Mouse (Mus musculus) left cerebral cortex, adult 2 months (tissue): Measurements from ENCODE around the gene Spc24. TPM values are rescaled to one million over a fixed set of nuclear protein-coding genes. Genes with fewer than 3 reads are reported as not detected.

Experiments
- DNase-seq, 2 experiments: peaks; one replicate each; pipeline ENCODE4 v3.0.0; 2021 to 2022; ENCODE audit warnings: low spot score in 2 of 2, mixed read lengths in 1 of 2; ENCODE audit errors: extremely low spot score in 1 of 2
- H3K27ac ChIP-seq: fragments of 200-600 bp; 2 replicates; pipeline ENCODE4 v1.8.1; 2022
- H3K4me3 ChIP-seq: fragments of 200-600 bp; 2 replicates; pipeline ENCODE4 v1.8.1; 2022
- CTCF ChIP-seq: fragments of 200-600 bp; IDR thresholded peaks from 2 replicates; pipeline ENCODE4 v1.8.1; 2022; ENCODE audit warnings: antibody characterized with exemption, mild to moderate bottlenecking, moderate library complexity
- intact Hi-C: fragments of 180-260 bp; cut with DNase I; formaldehyde crosslinking; loops from one replicate; pipeline ENCODE4 v1.15.1; 2025
- long read RNA-seq, 2 experiments: library from polyadenylated mRNA; stranded (forward); transcript quantifications; one replicate each; pipeline ENCODE4 v2.0.0; 2021; ENCODE audit warnings: borderline mapping rate in 2 of 2
- total RNA-seq, 2 experiments: library from RNA; stranded (reverse); gene quantifications; 2 replicates each; pipeline ENCODE4 v1.2.3; 2021

Spc24 gene
- total RNA-seq: 1 to 10 TPM; 1.7 to 2.4 TPM
- long read RNA-seq, experiment 1, partial matches to known transcripts: 0 of 2 reads
- long read RNA-seq, experiment 1, other reads (novel, unspliced or antisense): 0 of 2 reads
- long read RNA-seq, experiment 2, partial matches to known transcripts: 0 of 2 reads
- long read RNA-seq, experiment 2, other reads (novel, unspliced or antisense): 1 of 2 reads

DNA sequence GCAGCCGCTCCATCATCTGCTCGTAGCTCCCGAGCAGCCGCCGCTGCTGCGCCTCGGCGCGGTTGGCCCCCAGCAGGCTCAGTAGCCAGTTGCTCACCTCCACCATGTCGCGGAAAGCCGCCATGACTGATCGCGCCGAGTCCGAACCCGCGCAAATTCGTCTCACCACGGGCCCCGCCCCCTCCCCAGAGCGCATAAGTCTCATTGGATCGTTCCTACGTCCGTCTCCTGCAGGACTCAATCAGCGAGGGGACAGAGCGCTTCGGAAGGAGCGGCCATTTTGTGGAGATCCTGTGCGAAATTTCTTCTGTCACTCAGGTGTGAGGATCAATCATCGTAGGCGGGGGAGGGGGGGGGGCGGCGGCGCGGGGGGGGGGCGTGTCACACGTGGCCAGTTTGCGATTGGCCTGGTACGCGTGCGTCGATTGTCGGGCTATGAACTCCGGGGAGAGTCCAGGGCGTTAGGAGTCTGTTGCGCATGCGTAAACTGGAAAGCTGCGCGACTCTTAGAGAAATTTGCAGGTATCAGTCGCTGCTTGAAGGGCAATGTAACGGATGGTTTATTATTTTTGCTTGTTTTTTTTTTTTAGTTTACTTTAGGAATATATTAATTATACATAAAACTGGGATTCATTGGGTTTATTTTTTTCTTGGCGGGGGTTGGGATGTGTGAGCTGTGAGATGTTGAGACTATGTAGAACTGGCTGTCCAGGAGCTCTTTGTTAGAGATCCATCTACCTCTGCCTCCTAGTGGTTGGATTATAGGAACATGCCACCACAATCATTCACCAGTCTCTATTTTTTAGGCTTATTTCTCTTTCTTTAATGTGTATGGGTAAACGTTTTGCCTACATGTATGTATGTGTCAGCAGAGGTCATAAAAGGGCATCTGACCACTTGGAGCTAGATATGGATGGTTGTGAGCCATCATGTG lies at the start of gene Spc24:
Gene Spc24 (minus strand): TSS at position 149 of the 934 bp plus-strand sequence.
- intact Hi-C loops: loop anchor here (5.0 kb wide), 1 partner anchor 73 kb away; no protein-coding TSS in a partner anchor
- DNase-seq: peak; percentile 95 to 96
- H3K27ac ChIP-seq: peak within 1 kb of the TSS; percentile 62
- peak; percentile 61 for TF ChIP-seq CTCF
- peak within 1 kb of the TSS; percentile 77 for H3K4me3 ChIP-seq

DNA sequence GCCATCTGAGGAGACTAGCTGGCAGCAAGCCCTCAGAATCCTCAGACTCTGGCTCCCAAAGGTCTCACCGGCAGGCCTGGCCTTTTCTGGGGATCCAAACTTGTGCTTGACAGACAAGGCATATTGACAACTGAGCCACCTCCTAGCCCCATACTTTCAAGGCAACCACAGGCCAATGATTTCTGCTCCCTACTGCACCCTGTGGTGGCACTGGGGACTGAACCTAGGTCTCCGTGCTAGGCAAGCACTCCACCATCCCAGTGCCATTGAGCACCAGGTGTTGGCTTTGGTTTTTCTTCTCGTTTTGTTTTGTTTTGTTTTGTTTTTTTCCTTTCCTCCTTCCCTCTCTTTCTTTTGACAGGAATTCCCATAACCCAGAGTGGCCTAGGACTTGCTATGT lies 48.5 kb upstream of the Spc24 start:
- DNase-seq: no peak
- Histone ChIP-seq H3K4me3 (no peak overlapping the region), H3K27ac (no peak overlapping the region)
- TF ChIP-seq CTCF: peak; percentile 22
- intact Hi-C loops: loop anchor here (5.0 kb wide), 1 partner anchor 176 kb away; no protein-coding TSS in a partner anchor

DNA sequence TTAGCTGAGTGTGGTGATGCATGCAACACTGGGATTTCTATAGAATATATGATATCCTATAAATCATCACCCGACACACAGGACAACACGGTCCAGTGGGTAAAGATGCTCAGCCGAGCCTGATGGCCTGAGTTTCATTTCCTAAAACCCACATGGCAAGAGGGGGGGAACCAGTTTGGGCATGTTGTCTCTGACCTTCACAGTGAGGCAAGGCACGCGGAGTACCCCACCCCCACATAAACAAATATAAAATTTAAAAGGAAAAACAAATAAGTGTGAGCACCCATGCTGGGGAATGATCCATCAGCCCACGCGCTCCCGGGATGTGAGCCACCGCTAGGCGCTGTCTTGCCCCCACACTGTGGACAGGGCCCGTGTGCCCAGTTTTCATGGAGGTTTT lies 46.9 kb upstream of the Spc24 start:
- intact Hi-C loops: loop anchor here (5.0 kb wide), 1 partner anchor 175 kb away; no protein-coding TSS in a partner anchor
- no peak for DNase-seq
- H3K4me3 ChIP-seq: no peak overlapping the region
- no peak; the same call in 1 of the 2 replicates for TF ChIP-seq CTCF
- no peak overlapping the region for H3K27ac ChIP-seq

DNA sequence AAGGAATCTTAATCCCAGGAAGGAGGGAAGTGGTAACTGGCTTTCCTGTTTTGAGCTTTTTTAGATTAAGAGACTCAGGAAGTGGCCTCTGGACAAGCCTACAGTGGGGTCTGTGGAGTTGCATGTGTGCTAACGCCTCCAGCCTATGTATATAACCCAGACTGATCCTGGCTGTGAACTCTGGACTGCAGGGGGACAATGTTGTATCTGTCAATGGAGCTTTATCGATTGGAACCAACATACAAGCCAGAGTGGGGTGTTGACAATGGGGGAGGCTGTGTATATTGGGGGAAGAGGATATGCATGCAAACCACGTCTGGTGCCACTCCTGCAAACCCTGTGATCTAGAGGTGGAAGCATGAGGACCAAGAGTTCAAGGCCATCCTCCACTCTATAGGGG lies 46.3 kb upstream of the Spc24 start:
- Histone ChIP-seq H3K27ac (no peak overlapping the region), H3K4me3 (no peak overlapping the region)
- intact Hi-C loops: loop anchor here (5.0 kb wide), 1 partner anchor 174 kb away; no protein-coding TSS in a partner anchor
- no peak for TF ChIP-seq CTCF
- no peak for DNase-seq

DNA sequence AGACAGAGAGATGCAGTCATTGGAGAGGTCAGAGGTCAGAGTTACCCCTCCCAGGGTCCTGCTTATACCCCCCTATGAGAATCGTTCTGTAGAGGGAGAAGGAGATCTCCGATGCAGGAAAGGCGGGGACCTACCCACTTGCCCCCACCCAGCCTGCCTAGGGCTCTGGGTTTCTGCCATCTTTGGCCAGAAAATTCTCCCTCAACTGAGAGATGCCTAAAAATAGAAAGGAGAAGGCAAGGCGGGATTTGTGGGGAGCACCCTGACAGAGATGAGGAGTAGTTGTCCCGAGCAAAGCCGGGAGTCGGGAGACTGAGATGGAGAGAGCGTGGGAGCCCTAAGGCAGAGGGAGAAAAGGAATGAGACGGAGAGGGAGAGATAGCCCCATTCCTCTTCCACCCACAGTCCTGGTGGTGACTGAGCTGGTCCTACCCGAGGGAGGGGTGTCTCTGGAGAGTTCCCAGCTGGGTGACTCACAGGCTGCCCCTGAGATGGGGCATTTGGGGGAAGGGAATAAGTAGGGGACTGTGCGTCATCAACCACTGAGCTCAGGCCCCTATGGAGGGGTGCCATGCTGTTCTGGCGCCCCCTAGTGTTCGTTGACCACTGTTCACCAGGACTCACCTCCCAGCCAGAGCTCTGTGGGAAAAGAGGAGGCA lies 44.0 kb upstream of the Spc24 start:
- DNase-seq: peak; percentile 80 to 85
- intact Hi-C loops: loop anchor here (1.0 to 5.0 kb wide), 4 partner anchors 17 to 202 kb away; partner anchors contain the start of gene Smarca4
- Histone ChIP-seq H3K27ac (peak overlapping the region; percentile 68), H3K4me3 (peak overlapping the region; percentile 19)
- peak; percentile 89 for TF ChIP-seq CTCF

DNA sequence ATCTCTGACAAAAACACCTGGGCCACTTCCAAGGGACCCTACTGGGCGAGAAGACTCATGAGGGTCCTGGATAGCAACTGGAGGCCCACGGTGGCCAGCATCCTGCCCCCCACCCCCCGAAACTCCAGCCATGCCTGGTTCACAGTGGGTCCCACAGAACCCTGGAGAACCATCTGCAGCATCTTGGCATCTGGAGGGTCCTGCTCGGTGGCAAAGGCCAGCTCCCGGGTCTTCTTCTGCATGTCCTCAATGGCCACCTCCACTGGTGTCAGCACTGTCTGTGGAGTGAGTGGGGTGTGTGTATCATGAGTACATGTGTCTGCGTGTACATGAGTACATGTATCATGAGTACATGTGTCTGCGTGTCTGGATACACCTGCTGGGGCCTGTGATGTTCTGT lies 41.5 kb upstream of the Spc24 start:
- no peak for TF ChIP-seq CTCF
- intact Hi-C loops: loop anchor here (5.0 kb wide), 3 partner anchors 119 to 199 kb away; partner anchors contain the start of gene Smarca4
- DNase-seq: no peak
- Histone ChIP-seq H3K27ac (no peak overlapping the region), H3K4me3 (no peak overlapping the region)

DNA sequence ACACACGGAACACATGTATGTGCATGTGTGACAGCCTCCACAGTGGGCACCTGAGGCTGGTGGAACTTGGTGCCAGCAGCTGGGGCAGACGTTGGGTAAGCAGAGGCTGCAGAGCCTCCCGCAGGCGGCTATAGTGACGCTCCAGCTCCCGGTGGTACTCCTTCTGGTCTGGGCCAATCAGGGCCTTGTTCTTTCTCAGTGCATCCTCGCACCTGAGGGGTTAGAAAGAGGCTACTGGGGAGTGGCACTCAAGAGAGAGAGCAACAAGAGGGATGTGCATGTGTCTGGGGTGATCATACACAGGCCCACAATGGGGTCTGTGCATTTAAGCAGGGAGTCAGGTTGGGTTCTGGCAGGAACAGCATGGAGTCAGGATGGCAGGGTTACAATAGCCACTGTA lies 41.0 kb upstream of the Spc24 start:
- intact Hi-C loops: loop anchor here (5.0 kb wide), 3 partner anchors 119 to 199 kb away; partner anchors contain the start of gene Smarca4
- DNase-seq: no peak
- Histone ChIP-seq H3K4me3 (no peak overlapping the region), H3K27ac (no peak overlapping the region)
- no peak for TF ChIP-seq CTCF

DNA sequence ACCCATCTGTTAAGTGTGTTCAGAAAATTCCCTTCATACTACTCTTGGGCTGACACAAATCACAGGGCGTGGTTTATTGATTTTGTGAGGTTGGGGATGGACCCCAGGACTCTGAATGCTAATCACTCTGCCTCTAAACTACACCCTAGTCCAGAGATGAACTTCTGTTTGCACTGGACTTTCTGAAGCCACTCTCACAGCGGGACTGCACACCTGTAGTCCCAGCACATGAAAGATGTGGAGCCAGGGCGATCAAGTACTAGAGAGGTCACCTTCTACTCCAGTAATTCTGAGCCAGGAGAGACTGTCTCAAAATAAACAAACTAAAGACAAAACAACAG lies 38.9 kb upstream of the Spc24 start:
- intact Hi-C loops: no loop called here
- DNase-seq: no peak
- Histone ChIP-seq H3K27ac (peak overlapping the region; percentile 87; the same call in 1 of the 2 replicates), H3K4me3 (peak overlapping the region; percentile 83)
- no peak for TF ChIP-seq CTCF

DNA sequence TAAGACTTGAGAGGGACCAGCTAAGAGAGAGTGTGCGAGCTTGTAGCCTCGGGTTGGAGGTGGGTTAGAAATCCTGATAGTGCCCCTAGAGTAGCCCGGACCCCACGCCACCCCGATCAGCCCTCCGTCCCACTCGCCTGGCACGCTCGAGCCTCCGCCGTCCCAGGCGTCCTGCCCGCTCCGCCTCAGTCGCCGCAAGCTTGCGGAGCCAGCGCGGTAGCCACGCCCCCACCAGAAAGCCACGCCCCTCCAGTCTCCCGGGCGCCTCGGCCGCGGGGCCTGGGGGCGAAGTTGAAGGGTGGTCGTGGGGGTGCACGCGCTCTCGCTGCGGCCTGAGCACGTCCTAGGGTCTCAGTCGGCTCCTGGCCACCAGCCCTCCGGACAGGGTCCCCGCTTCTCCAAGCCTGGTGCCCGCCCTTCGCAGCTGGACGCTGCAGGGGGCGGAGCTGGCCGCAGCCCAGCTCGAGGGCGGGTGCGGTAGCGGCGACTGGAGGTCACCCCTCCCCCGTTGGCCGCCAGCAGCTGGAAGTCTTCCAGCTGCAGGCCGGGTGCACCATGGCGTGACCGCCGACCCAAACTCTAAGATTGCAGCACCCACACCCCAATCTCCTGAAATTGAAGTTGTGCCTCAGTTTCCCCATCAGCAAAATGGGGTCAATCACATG lies 38.4 kb upstream of the Spc24 start, which contains the start of gene Kank2:
Gene Kank2 (minus strand): TSS at position 400 of the 665 bp plus-strand sequence.
- DNase-seq: peak; percentile 67 to 69
- Histone ChIP-seq H3K4me3 (peak within 1 kb of the TSS; percentile 83), H3K27ac (peak within 1 kb of the TSS; percentile 87)
- TF ChIP-seq CTCF: no peak
- intact Hi-C loops: no loop called here

DNA sequence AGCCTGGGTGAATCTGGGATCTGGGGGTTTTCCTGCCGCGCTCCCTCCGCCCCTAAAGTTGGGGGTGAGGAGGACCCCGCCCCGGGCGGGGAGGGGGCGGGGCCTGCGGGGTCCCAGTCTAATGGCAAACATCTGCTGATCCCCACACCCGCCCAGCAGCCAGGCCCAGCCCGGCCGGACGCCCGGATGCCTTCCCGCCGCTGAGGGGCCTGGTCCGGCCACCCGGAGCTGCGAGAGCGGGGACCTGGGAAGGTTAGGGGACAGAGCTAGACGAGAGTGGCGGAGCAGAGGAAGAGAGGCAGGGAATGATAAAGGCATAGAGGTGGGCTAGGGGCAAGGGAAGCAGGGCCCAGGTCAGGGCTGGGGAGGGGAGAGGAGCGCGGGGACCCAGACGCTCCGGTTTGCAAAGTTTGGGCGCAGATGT lies 37.8 kb upstream of the Spc24 start:
- peak in 1 of 2 experiments; percentile 32 for DNase-seq
- TF ChIP-seq CTCF: no peak
- intact Hi-C loops: no loop called here
- peak overlapping the region; percentile 87 for H3K27ac ChIP-seq
- H3K4me3 ChIP-seq: peak overlapping the region; percentile 83

DNA sequence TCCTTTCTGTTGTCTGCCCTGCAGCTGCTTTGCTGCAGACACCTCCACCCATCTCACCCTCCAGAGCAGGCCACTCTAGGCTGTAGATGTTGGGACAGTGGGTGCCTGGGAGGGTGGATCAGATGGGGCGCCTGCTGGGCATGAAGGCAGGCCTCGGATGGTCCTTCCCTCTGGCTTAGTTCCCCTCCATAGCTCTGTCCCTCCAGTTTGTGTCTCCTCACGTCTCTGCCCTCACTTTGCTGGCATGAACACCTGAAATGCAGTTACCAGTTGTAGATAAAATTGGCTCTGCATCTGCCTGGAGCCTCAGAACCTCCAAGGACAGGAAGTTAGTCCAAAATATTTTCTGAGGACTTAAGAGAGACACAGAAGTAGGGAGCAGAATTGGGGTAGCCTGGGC lies 36.8 kb upstream of the Spc24 start:
- no peak overlapping the region for H3K27ac ChIP-seq
- no peak for TF ChIP-seq CTCF
- intact Hi-C loops: no loop called here

More for the DNA sequence above, 36.8 kb upstream of the Spc24 start:
- no peak overlapping the region for H3K4me3 ChIP-seq
- DNase-seq: no peak
